Mouse (Mus musculus): Measurements from ENCODE around the gene Med9. TPM values are rescaled to one million over a fixed set of nuclear protein-coding genes. Genes with fewer than 3 reads are reported as not detected.

Med9 gene
- polyA plus RNA-seq, 1 experiment from 2014 or later: 35.6 TPM

GRCm38 (mm10) chr11:60011516-60011915 lies 63.5 kb downstream of the Med9 start:
- Histone ChIP-seq H3K27me3 (replicated peaks) (no peaks in the 10 kb centered on the region), H3K4me2 (replicated peaks) (no peak overlapping the region), H3K27ac (no peak overlapping the region), H3K9ac (no peak overlapping the region), H3K4me3 (replicated peaks) (no peak overlapping the region), H3K4me1 (replicated peaks) (no peaks in the 10 kb centered on the region), H3K9me3 (no peaks in the 10 kb centered on the region), H3K36me3 (no peaks in the 10 kb centered on the region)
- 90% methylated on average over 3 of the region's 3 CpGs for WGBS
- ATAC-seq: no peak

Other genes with a start within 250 kb of the Med9 start
- gene Pld6, start 160.6 kb upstream of the Med9 start, polyA plus RNA-seq (2015; fragmentation: Nextera tagmentation; extraction: Ambion mirVana): 2.9 and 3.5 TPM in 2 replicates
- gene Flcn, start 138.2 kb upstream of the Med9 start, polyA plus RNA-seq (2015; fragmentation: Nextera tagmentation; extraction: Ambion mirVana): 35.9 and 39.2 TPM in 2 replicates
- gene Nt5m, start 108.8 kb upstream of the Med9 start, polyA plus RNA-seq (2015; fragmentation: Nextera tagmentation; extraction: Ambion mirVana): 32.7 and 34.4 TPM in 2 replicates
- 192 and 193 TPM in 2 replicates for gene Cops3, start 108.4 kb upstream of the Med9 start, polyA plus RNA-seq (2015; fragmentation: Nextera tagmentation; extraction: Ambion mirVana)
- 2.1 and 2.6 TPM in 2 replicates for gene Rasd1, start 16.7 kb downstream of the Med9 start, polyA plus RNA-seq (2015; fragmentation: Nextera tagmentation; extraction: Ambion mirVana)
- 8.2 and 8.8 TPM in 2 replicates for gene Pemt, start 98.3 kb downstream of the Med9 start, polyA plus RNA-seq (2015; fragmentation: Nextera tagmentation; extraction: Ambion mirVana)
- gene Rai1, start 156.8 kb downstream of the Med9 start, polyA plus RNA-seq (2015; fragmentation: Nextera tagmentation; extraction: Ambion mirVana): 18.2 and 18.5 TPM in 2 replicates